Mouse (Mus musculus): Measurements from ENCODE around the gene Wasl.

GRCm38 (mm10) chr6:24656094-24656493 is 8.7 kb downstream of the Wasl start:
- no peak for TF ChIP-seq CTCF (IDR thresholded peaks at IDR 0.05; ENCODE audit: extremely low read depth, insufficient read depth, low read length)
- no peak for TF ChIP-seq POLR2A (IDR thresholded peaks at IDR 0.05; ENCODE audit: extremely low read depth, insufficient read depth, low read length)

Data from cortical plate, adult 2 months (tissue).